Mouse (Mus musculus): Measurements from ENCODE around the gene AU018091. TPM values are rescaled to one million over a fixed set of nuclear protein-coding genes. Genes with fewer than 3 reads are reported as not detected.
"Not testable (repeated sequence)": the region's sequence is repeated elsewhere in the genome, so short reads cannot be mapped to it uniquely, and the experiment has no call there.

Gene AU018091
- polyA plus RNA-seq, 1 experiment, result not detected

GRCm38 (mm10) chr7:3134654-3135053 is 34.3 kb downstream of the AU018091 start:
- Histone ChIP-seq H3K36me3 (ENCODE audit: control insufficient read depth, insufficient read depth, low read length) (no peaks in the 10 kb centered on the region), H3K4me3 (ENCODE audit: insufficient read depth, low read depth, low read length) (no peak overlapping the region), H3K27ac (ENCODE audit: insufficient read depth, low read depth, low read length) (no peak overlapping the region), H3K27me3 (replicated peaks; ENCODE audit: control insufficient read depth, insufficient read depth, low read length) (no peaks in the 10 kb centered on the region), H3K4me1 (ENCODE audit: control insufficient read depth, insufficient read depth, low read length) (no peaks in the 10 kb centered on the region)
- 69% methylated on average over 1 of the region's 1 CpGs for WGBS
- DNase-seq, result no peak
- no peak for TF ChIP-seq CTCF (conservative IDR thresholded peaks at IDR 0.05; ENCODE audit: insufficient read depth, insufficient read length, low read depth, low read length)
- no peak for TF ChIP-seq POLR2A (IDR thresholded peaks at IDR 0.05; ENCODE audit: low read depth, low read length)

GRCm38 (mm10) chr7:3130342-3130741 is 38.7 kb downstream of the AU018091 start:
- Histone ChIP-seq H3K4me3 (ENCODE audit: insufficient read depth, low read depth, low read length) (no peak overlapping the region), H3K27me3 (replicated peaks; ENCODE audit: control insufficient read depth, insufficient read depth, low read length) (no peaks in the 10 kb centered on the region), H3K4me1 (ENCODE audit: control insufficient read depth, insufficient read depth, low read length) (no peaks in the 10 kb centered on the region), H3K36me3 (ENCODE audit: control insufficient read depth, insufficient read depth, low read length) (no peaks in the 10 kb centered on the region), H3K27ac (ENCODE audit: insufficient read depth, low read depth, low read length) (no peak overlapping the region)
- TF ChIP-seq POLR2A (IDR thresholded peaks at IDR 0.05; ENCODE audit: low read depth, low read length), result no peak
- no peak for TF ChIP-seq CTCF (conservative IDR thresholded peaks at IDR 0.05; ENCODE audit: insufficient read depth, insufficient read length, low read depth, low read length)
- 50% methylated on average over 1 of the region's 1 CpGs for WGBS
- no peak for DNase-seq

GRCm38 (mm10) chr7:3128564-3128963 is 40.4 kb downstream of the AU018091 start:
- H3K4me3 ChIP-seq (ENCODE audit: insufficient read depth, low read depth, low read length); H3K36me3 ChIP-seq (ENCODE audit: control insufficient read depth, insufficient read depth, low read length); DNase-seq; H3K27me3 ChIP-seq (replicated peaks; ENCODE audit: control insufficient read depth, insufficient read depth, low read length); H3K4me1 ChIP-seq (ENCODE audit: control insufficient read depth, insufficient read depth, low read length); H3K27ac ChIP-seq (ENCODE audit: insufficient read depth, low read depth, low read length): not testable (repeated sequence)

GRCm38 (mm10) chr7:3111193-3111592 is 57.8 kb downstream of the AU018091 start:
- H3K4me1 ChIP-seq (ENCODE audit: control insufficient read depth, insufficient read depth, low read length); H3K27ac ChIP-seq (ENCODE audit: insufficient read depth, low read depth, low read length); H3K27me3 ChIP-seq (replicated peaks; ENCODE audit: control insufficient read depth, insufficient read depth, low read length); DNase-seq; H3K4me3 ChIP-seq (ENCODE audit: insufficient read depth, low read depth, low read length); H3K36me3 ChIP-seq (ENCODE audit: control insufficient read depth, insufficient read depth, low read length): not testable (repeated sequence)
- no CpG with 5 or more reads among the region's 6 CpGs for WGBS

- H3K27ac ChIP-seq (ENCODE audit: insufficient read depth, low read depth, low read length); H3K4me1 ChIP-seq (ENCODE audit: control insufficient read depth, insufficient read depth, low read length); H3K4me3 ChIP-seq (ENCODE audit: insufficient read depth, low read depth, low read length); H3K36me3 ChIP-seq (ENCODE audit: control insufficient read depth, insufficient read depth, low read length); DNase-seq; H3K27me3 ChIP-seq (replicated peaks; ENCODE audit: control insufficient read depth, insufficient read depth, low read length): not testable (repeated sequence)
- WGBS, result 66% methylated on average over 13 of the region's 13 CpGs
Observed at GRCm38 (mm10) chr7:3106516-3107077, 62.4 kb downstream of the AU018091 start.

Other genes starting within 250 kb of the AU018091 start
- 0.02 TPM in 1 of 2 replicates, not detected in the other for gene Nlrp12, start 80.5 kb upstream of the AU018091 start, polyA plus RNA-seq (2012; rRNA removed)
- 111 and 114 TPM in 2 replicates for gene Myadm, start 119.9 kb upstream of the AU018091 start, polyA plus RNA-seq (2012; rRNA removed)
- 0.44 and 0.77 TPM in 2 replicates for gene Prkcg, start 120.0 kb upstream of the AU018091 start, polyA plus RNA-seq (2012; rRNA removed)
- 3.4 and 4.4 TPM in 2 replicates for gene Cacng7, start 163.8 kb upstream of the AU018091 start, polyA plus RNA-seq (2012; rRNA removed)
- gene Cacng8, start 221.5 kb upstream of the AU018091 start, polyA plus RNA-seq (2012; rRNA removed), result 0.11 TPM in 1 of 2 replicates, not detected in the other